In the genomic region with DNA sequence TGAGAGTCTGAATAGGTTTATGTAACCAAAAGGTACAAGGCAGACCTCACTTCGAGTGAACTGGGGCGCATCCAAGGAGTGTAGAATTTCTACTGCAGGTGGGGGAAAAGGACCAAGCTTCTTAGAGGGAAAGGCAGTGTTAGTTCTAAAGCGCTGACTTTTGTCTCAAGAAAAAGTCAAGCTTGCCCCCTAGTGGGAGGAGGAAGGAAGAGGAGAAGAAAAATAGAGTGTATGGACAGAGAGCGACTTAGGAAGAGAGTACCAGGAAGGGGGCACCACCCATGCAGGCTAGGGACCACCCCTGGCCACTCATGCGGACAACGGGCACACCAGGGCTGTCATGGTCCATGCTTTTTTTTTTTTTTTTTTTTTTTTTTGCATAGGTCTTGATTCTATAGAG, we compare ENCODE assay signal across 9 mouse cellular contexts. TPM values are rescaled to one million over a fixed set of nuclear protein-coding genes. Genes with fewer than 3 reads are reported as not detected.
DNase-seq lines count a peak whose midpoint lies in the region; ATAC-seq and TF ChIP-seq lines count a peak whose summit lies in the region.
"Had no signal": no experiment of that assay in that cellular context is flagged by ENCODE, and none has a peak within 500 bp of the region (broad histone marks: within the 10 kb centered on the region; RNA-seq: fewer than 3 reads in every experiment).

No protein-coding gene starts in this region.

- 40% methylated on average over 6 of the region's 6 CpGs for WGBS in forebrain, embryonic 14.5 days
- WGBS in forebrain, embryonic 16.5 days, result 37% methylated on average over 6 of the region's 6 CpGs
- WGBS in midbrain, postnatal 0 days, result 36% methylated on average over 6 of the region's 6 CpGs
- WGBS in midbrain, embryonic 10.5 days, result 45% methylated on average over 6 of the region's 6 CpGs

- H3K4me3 ChIP-seq in forebrain, embryonic 14.5 days (ENCODE audit: low read depth, low read length), result no peak overlapping the region
- no peak overlapping the region for H3K4me3 ChIP-seq in forebrain, embryonic 16.5 days (replicated peaks; ENCODE audit: low read length)
- no peak overlapping the region for H3K4me3 ChIP-seq in midbrain, postnatal 0 days (ENCODE audit: low read depth, low read length)
- H3K4me3 ChIP-seq in midbrain, embryonic 10.5 days, result no peak overlapping the region
- H3K4me3 ChIP-seq: hindbrain, embryonic 15.5 days had no signal

- H3K36me3 ChIP-seq in forebrain, embryonic 14.5 days (ENCODE audit: control insufficient read depth, insufficient read depth, low read length), result no peaks in the 10 kb centered on the region
- H3K36me3 ChIP-seq in forebrain, embryonic 16.5 days (ENCODE audit: control insufficient read depth, insufficient read depth), result no peaks in the 10 kb centered on the region
- H3K36me3 ChIP-seq in midbrain, postnatal 0 days (ENCODE audit: insufficient read depth, low read length), result no peaks in the 10 kb centered on the region
- 0 out of 2 replicates have a peak, but pooled peaks cover 2% of the 10 kb centered on the region for H3K36me3 ChIP-seq in midbrain, embryonic 10.5 days
- H3K36me3 ChIP-seq: hindbrain, embryonic 15.5 days had no signal

- no peak overlapping the region for H3K9ac ChIP-seq in forebrain, embryonic 14.5 days (ENCODE audit: low read length)
- H3K9ac ChIP-seq in forebrain, embryonic 16.5 days (replicated peaks; ENCODE audit: low read depth, low read length), result no peak overlapping the region
- no peak overlapping the region for H3K9ac ChIP-seq in midbrain, postnatal 0 days (replicated peaks; ENCODE audit: low read length, poor library complexity, severe bottlenecking)
- H3K9ac ChIP-seq: hindbrain, embryonic 15.5 days had no signal

- no peak for ATAC-seq in forebrain, embryonic 14.5 days
- no peak for ATAC-seq in forebrain, embryonic 16.5 days
- no peak for ATAC-seq in midbrain, postnatal 0 days (ENCODE audit: low FRiP score)
- peak; percentile 57; the same call in 1 of the 2 replicates for ATAC-seq in megakaryocyte-erythroid progenitor cell, adult 5-6 weeks (replicated peaks; ENCODE audit: low FRiP score, low TSS enrichment, poor library complexity, severe bottlenecking)

- TF ChIP-seq CTCF in midbrain, postnatal 0 days (IDR thresholded peaks at IDR 0.05), result peak; percentile 85

- no peak overlapping the region for H3K4me2 ChIP-seq in forebrain, embryonic 14.5 days (ENCODE audit: low read length)
- no peak overlapping the region for H3K4me2 ChIP-seq in forebrain, embryonic 16.5 days (ENCODE audit: low read length)
- H3K4me2 ChIP-seq in midbrain, postnatal 0 days (ENCODE audit: low read depth, low read length, poor library complexity, severe bottlenecking), result no peak overlapping the region
- H3K4me2 ChIP-seq: hindbrain, embryonic 15.5 days had no signal

- no peaks in the 10 kb centered on the region for H3K27me3 ChIP-seq in forebrain, embryonic 14.5 days (replicated peaks; ENCODE audit: control insufficient read depth, insufficient read depth, low read length)
- no peaks in the 10 kb centered on the region for H3K27me3 ChIP-seq in forebrain, embryonic 16.5 days (replicated peaks; ENCODE audit: control insufficient read depth, insufficient read depth, low read length)
- no peaks in the 10 kb centered on the region for H3K27me3 ChIP-seq in midbrain, postnatal 0 days (ENCODE audit: insufficient read depth, low read length)
- no peaks in the 10 kb centered on the region for H3K27me3 ChIP-seq in midbrain, embryonic 10.5 days (ENCODE audit: low read depth, poor library complexity, severe bottlenecking)
- H3K27me3 ChIP-seq: hindbrain, embryonic 15.5 days had no signal

- intact Hi-C loops in gastrocnemius, postnatal 36 days (cut with DNase I), result loop anchor here (1.0 to 5.0 kb wide), 3 partner anchors 33 to 122 kb away; no protein-coding TSS in a partner anchor

- no peaks in the 10 kb centered on the region for H3K9me3 ChIP-seq in forebrain, embryonic 14.5 days (replicated peaks; ENCODE audit: control insufficient read depth, low read length)
- H3K9me3 ChIP-seq in forebrain, embryonic 16.5 days (ENCODE audit: control insufficient read depth, low read length), result no peaks in the 10 kb centered on the region
- no peaks in the 10 kb centered on the region for H3K9me3 ChIP-seq in midbrain, postnatal 0 days (ENCODE audit: low read length)
- H3K9me3 ChIP-seq in midbrain, embryonic 10.5 days (replicated peaks), result no peaks in the 10 kb centered on the region
- H3K9me3 ChIP-seq: hindbrain, embryonic 15.5 days had no signal

- peaks cover 9% of the 10 kb centered on the region for H3K4me1 ChIP-seq in forebrain, embryonic 14.5 days (ENCODE audit: control insufficient read depth, insufficient read depth, low read length)
- H3K4me1 ChIP-seq in forebrain, embryonic 16.5 days (replicated peaks; ENCODE audit: control insufficient read depth, insufficient read depth, low read length), result peaks cover 19% of the 10 kb centered on the region
- H3K4me1 ChIP-seq in midbrain, postnatal 0 days (ENCODE audit: insufficient read depth, low read length), result no peaks in the 10 kb centered on the region; the same call in 1 of the 2 replicates
- peaks cover 39% of the 10 kb centered on the region for H3K4me1 ChIP-seq in midbrain, embryonic 10.5 days

- no peak overlapping the region for H3K27ac ChIP-seq in forebrain, embryonic 14.5 days (ENCODE audit: low read depth, low read length)
- H3K27ac ChIP-seq in forebrain, embryonic 16.5 days (ENCODE audit: low read length), result no peak overlapping the region
- no peak overlapping the region for H3K27ac ChIP-seq in midbrain, postnatal 0 days (ENCODE audit: low read depth, low read length)
- no peak overlapping the region for H3K27ac ChIP-seq in midbrain, embryonic 10.5 days (replicated peaks)
- H3K27ac ChIP-seq: hindbrain, embryonic 15.5 days had no signal

- DNase-seq in forebrain, embryonic 14.5 days (ENCODE audit: low spot score), result peak; percentile 75
- peak; percentile 77 for DNase-seq in midbrain, postnatal 0 days (ENCODE audit: low spot score)
- DNase-seq in midbrain, embryonic 10.5 days (ENCODE audit: low spot score), result no peak
- DNase-seq in c-Kit-positive CD71-positive TER-119-negative erythroid progenitor cells, embryonic 14.5 days (ENCODE audit: low read depth), result peak; percentile 77
- peak; percentile 64 to 78 for DNase-seq in kidney, adult 8-10 months
- DNase-seq in gastrocnemius, postnatal 36 days, result no peak

RNA-seq across cellular contexts. Expression of gene Pdlim4, which starts 14.6 kb away (rescaled TPM):
- polyA plus RNA-seq in forebrain, embryonic 14.5 days (2014; fragmentation: Nextera tagmentation; extraction: Ambion mirVana), result 39.3 and 44.8 TPM in 2 replicates
- 45.3 and 49.5 TPM in 2 replicates for polyA plus RNA-seq in forebrain, embryonic 16.5 days (2015; fragmentation: Nextera tagmentation; extraction: Ambion mirVana)
- 19.5 and 31.7 TPM in 2 replicates for total RNA-seq in midbrain, postnatal 0 days (2014; rRNA removed)
- 32.8 and 35.1 TPM in 2 replicates for polyA plus RNA-seq in midbrain, postnatal 0 days (2015; fragmentation: Nextera tagmentation; extraction: Ambion mirVana)
- 52.4 and 57.4 TPM in 2 replicates for polyA plus RNA-seq in midbrain, embryonic 10.5 days (2016; fragmentation: Nextera tagmentation; extraction: Ambion mirVana)
- total RNA-seq in megakaryocyte-erythroid progenitor cell, adult 5-6 weeks (2014; fragmentation: Nextera tagmentation), result not detected in 2 replicates
- 0.69 TPM in 1 of 2 replicates, not detected in the other for total RNA-seq in megakaryocyte-erythroid progenitor cell, adult 5-6 weeks (2017)
- 1 to 10 TPM; 6.5 TPM for total RNA-seq in gastrocnemius, postnatal 36 days (2021)

RNA-seq across cellular contexts. Expression of gene Slc22a4, which starts 26.4 kb away (rescaled TPM):
- polyA plus RNA-seq in forebrain, embryonic 14.5 days (2014; fragmentation: Nextera tagmentation; extraction: Ambion mirVana), result 1.1 TPM in 2 replicates
- polyA plus RNA-seq in forebrain, embryonic 16.5 days (2015; fragmentation: Nextera tagmentation; extraction: Ambion mirVana), result 0.87 and 2.2 TPM in 2 replicates
- total RNA-seq in midbrain, postnatal 0 days (2014; rRNA removed), result 6.2 and 8.3 TPM in 2 replicates
- 7.8 and 8.7 TPM in 2 replicates for polyA plus RNA-seq in midbrain, postnatal 0 days (2015; fragmentation: Nextera tagmentation; extraction: Ambion mirVana)
- polyA plus RNA-seq in midbrain, embryonic 10.5 days (2016; fragmentation: Nextera tagmentation; extraction: Ambion mirVana), result 1.2 and 1.3 TPM in 2 replicates
- 8.4 and 11.5 TPM in 2 replicates for total RNA-seq in megakaryocyte-erythroid progenitor cell, adult 5-6 weeks (2014; fragmentation: Nextera tagmentation)
- total RNA-seq in megakaryocyte-erythroid progenitor cell, adult 5-6 weeks (2017), result 1.8 and 4.9 TPM in 2 replicates
- 1 to 10 TPM; 2.1 to 2.8 TPM for total RNA-seq in gastrocnemius, postnatal 36 days (2021)

RNA-seq across cellular contexts. Expression of gene P4ha2, which starts 45.6 kb away (rescaled TPM):
- polyA plus RNA-seq in forebrain, embryonic 14.5 days (2014; fragmentation: Nextera tagmentation; extraction: Ambion mirVana), result 4.9 and 7.2 TPM in 2 replicates
- polyA plus RNA-seq in forebrain, embryonic 16.5 days (2015; fragmentation: Nextera tagmentation; extraction: Ambion mirVana), result 6.8 and 8.6 TPM in 2 replicates
- 8.9 and 16.4 TPM in 2 replicates for total RNA-seq in midbrain, postnatal 0 days (2014; rRNA removed)
- polyA plus RNA-seq in midbrain, postnatal 0 days (2015; fragmentation: Nextera tagmentation; extraction: Ambion mirVana), result 8.6 and 8.7 TPM in 2 replicates
- polyA plus RNA-seq in midbrain, embryonic 10.5 days (2016; fragmentation: Nextera tagmentation; extraction: Ambion mirVana), result 25.0 and 25.2 TPM in 2 replicates
- total RNA-seq in megakaryocyte-erythroid progenitor cell, adult 5-6 weeks (2014; fragmentation: Nextera tagmentation), result 1.4 and 12.9 TPM in 2 replicates
- total RNA-seq in megakaryocyte-erythroid progenitor cell, adult 5-6 weeks (2017), result 0.65 and 2.5 TPM in 2 replicates
- 10 to 100 TPM; 23.3 to 31.7 TPM for total RNA-seq in gastrocnemius, postnatal 36 days (2021)

Comparison
In these comparisons a context has a peak if more than half of its experiments do, and no peak if none do; other contexts are left out.
1. DNase-seq: peak in forebrain, embryonic 14.5 days (single experiment), midbrain, postnatal 0 days (single experiment), c-Kit-positive CD71-positive TER-119-negative erythroid progenitor cells, embryonic 14.5 days (single experiment) and kidney, adult 8-10 months (2 of 2); none in midbrain, embryonic 10.5 days (single experiment) and gastrocnemius, postnatal 36 days (0 of 2).